Mouse (Mus musculus) left cerebral cortex, postnatal 36 days (tissue): ENCODE measurements around the gene Mtcl1. TPM values are rescaled to one million over a fixed set of nuclear protein-coding genes. Genes with fewer than 3 reads are reported as not detected.
"Not testable (repeated sequence)": the region's sequence is repeated elsewhere in the genome, so short reads cannot be mapped to it uniquely, and the experiment has no call there.

Experiments
- DNase-seq, 2 experiments: peaks; one replicate each; pipeline ENCODE4 v3.0.0; 2021 to 2022; ENCODE audit warnings: low spot score in 2 of 2, mixed read lengths in 1 of 2
- intact Hi-C: fragments of 180-260 bp; cut with DNase I; formaldehyde crosslinking; loops from one replicate; pipeline ENCODE4 v1.15.1; 2025
- total RNA-seq, 2 experiments: library from RNA; stranded (reverse); gene quantifications; 2 replicates each; pipeline ENCODE4 v1.2.3; 2021

Gene Mtcl1
- total RNA-seq, 2 experiments from 2014 or later: 95.3 to 117 TPM

DNA sequence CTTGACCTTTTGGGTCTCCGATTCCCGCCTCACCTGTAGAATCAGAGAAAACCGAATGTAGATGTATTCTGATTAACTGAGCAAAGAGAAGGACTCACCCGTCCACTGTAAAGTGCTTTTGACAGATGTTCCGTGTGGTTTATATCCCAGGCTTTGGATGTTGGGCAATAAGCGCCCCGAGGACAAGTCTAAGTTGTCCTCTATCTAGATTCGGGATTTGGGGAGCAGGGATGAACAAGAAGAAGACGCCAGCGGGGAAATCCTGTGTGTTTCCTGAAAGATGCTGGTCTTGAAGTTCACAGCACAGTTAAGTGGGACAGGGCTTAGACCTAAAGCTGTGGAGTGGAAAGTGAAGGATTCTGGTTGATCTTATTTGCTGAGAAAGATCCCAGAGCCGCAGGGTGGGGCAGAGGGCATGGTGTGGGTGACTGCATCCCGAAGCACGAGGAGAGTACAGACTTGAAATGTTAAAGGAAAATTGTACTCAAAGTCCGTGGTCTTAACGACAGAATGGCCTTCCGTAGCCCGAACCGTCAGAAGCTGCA, 1.0 kb upstream of the Mtcl1 start:
- no peak for DNase-seq
- intact Hi-C loops: loop anchor here (2.0 kb wide), 2 partner anchors 34 to 216 kb away; no protein-coding TSS in a partner anchor

DNA sequence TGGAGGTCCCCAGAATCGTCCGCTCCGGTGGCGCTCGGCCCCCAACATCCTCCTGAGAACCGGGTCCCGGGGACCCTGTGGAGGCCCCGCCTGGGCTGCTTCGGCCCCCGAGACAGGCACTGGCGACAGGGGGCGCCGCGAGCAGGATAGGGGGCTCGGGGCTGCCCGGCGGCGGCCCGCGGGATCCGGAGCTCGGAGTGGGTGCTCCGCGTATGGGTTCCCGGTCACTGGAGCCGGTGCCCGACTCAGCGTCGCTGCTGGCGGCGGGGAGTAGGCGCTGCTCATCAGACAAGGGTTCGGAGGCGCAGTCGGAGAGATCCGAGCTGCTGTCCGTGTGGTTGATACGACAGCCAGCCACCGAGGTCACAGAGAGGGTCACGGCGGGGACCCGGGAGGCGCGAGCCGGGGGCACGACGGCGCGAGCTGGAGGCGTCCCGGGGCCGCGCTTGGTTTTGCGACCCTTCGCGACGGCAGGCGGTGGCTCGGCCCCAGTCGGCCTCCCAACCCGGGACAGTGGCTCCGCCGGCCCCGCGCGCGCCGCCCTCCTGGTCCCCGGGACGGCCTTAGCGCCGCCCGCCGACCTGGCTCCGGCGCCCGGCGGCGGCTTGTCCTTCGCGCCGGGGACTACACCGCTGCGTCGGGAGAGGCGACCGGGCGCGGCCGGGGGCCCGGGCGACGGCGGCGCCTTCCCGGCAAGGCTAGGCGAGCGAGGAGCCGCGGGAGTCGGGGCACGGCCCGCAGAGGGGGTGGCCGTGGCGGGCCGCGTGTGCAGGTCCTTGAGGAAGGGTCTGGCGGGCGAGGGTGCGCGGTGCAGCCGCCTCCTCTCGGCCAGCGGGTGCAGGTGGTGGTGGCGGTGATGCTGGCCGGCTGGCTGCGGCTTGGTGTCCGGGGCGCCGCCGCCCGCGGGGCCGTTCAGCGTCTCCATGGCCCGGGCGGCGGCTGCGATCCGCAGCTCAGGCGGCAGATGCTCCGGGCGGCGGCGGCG, 837 bp downstream of the Mtcl1 start:
- intact Hi-C loops: loop anchor here (5.0 kb wide), 2 partner anchors 81 to 96 kb away; no protein-coding TSS in a partner anchor
- peak; percentile 50 to 53 for DNase-seq

DNA sequence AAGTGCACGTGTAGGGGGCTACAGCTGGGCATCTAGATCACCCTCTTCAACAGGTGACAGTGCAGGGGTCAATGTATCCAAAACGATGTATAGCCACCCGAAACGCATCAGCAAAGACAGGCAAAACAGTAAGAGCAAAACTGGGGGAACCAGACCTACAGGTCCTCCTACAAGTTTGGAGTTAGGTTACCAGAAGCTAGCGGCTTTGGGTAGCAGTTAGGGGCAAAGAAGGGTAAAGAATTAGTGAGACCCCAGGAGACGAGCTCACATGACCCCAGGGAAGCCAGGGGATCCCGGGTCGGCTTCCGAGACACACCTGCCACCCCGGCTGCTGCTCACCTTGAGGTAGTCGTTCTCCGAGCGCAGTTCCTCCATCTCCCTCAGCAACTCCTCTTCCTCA, 1.6 kb downstream of the Mtcl1 start:
- DNase-seq: no peak
- intact Hi-C loops: loop anchor here (5.0 kb wide), 2 partner anchors 81 to 96 kb away; no protein-coding TSS in a partner anchor

DNA sequence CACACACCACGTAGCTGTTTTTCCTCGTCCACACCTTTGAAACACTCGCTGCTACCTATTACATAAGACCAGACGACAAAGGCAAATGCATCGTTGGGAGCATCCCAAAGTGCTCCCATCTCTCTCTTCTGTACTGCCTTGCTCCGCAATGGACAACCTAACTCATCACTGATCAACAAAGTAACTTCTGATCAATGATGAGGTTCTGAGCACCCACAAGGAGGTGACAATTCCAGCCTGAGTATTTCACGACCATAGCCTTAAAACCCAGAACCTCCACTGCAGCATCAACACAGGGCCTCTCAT, 2.6 kb downstream of the Mtcl1 start:
- peak in 1 of 2 experiments; percentile 46 for DNase-seq
- intact Hi-C loops: loop anchor here (5.0 kb wide), 2 partner anchors 80 to 95 kb away; no protein-coding TSS in a partner anchor

GRCm38 (mm10) chr17:66446196-66447006, 3.1 kb downstream of the Mtcl1 start:
- intact Hi-C loops: loop anchor here (5.0 kb wide), 2 partner anchors 79 to 94 kb away; no protein-coding TSS in a partner anchor

GRCm38 (mm10) chr17:66444059-66444700, 5.4 kb downstream of the Mtcl1 start:
- peak in 1 of 2 experiments; percentile 9 for DNase-seq
- intact Hi-C loops: no loop called here

More at GRCm38 (mm10) chr17:66446196-66447006, 3.1 kb downstream of the Mtcl1 start:
- peak in 1 of 2 experiments; percentile 29 for DNase-seq

GRCm38 (mm10) chr17:66439888-66440287, 9.7 kb downstream of the Mtcl1 start:
- intact Hi-C loops: no loop called here
- peak in 1 of 2 experiments; percentile 3 for DNase-seq

DNA sequence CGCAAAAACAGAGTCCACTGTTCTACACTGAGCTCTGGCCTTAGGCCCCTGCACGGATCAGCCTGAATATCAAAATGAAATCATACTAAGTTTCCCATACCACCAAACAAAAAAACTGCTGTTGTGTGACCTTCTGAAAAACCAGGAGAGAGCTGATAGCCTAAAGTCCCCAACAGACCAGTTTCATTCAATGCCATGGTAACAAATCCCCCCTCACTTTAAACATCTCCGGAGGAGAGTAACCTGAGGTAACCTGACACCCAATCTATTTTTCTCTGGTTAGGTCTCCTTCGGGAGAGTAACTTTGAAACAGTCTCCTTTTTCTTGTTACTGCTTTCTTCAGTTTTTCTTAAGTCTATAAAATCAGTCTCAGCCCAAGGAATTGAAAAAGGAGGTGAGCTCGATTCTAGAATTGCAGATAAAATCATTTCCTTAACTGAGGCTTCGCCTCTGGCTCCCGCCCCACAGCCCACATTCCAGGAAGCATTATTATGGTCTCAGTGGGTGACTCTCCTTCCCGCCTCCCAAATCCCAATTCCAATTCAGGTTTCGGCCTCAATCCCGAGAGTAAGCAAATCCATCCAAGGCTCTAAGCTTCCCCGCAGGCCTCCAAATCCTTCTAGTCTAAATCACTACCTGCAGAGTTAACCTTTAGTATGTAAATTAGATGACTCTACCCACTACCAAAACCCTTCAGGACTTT, 10.3 kb downstream of the Mtcl1 start:
- intact Hi-C loops: no loop called here
- peak in 1 of 2 experiments; percentile 9 for DNase-seq

DNA sequence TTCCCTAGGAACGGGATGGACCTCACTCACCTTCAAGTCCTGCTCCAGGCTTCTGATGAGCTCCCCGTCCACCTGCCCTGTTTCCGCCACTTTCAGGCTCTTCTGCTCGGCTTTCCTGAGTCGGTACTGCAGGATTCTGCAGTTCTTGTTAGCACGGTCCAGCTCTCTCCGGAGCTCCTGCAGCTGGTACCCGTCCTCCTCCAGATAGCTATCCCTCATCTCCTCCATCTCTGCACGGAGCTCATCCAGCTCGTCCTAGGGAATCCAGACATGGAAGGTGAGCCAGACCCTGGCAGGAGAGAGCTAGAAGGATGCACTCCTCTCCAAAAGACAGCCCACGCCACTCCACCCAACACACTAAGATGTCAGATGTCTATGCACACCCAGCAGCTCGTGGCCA, 11.4 kb downstream of the Mtcl1 start:
- intact Hi-C loops: no loop called here
- DNase-seq: peak in 1 of 2 experiments; percentile 37

DNA sequence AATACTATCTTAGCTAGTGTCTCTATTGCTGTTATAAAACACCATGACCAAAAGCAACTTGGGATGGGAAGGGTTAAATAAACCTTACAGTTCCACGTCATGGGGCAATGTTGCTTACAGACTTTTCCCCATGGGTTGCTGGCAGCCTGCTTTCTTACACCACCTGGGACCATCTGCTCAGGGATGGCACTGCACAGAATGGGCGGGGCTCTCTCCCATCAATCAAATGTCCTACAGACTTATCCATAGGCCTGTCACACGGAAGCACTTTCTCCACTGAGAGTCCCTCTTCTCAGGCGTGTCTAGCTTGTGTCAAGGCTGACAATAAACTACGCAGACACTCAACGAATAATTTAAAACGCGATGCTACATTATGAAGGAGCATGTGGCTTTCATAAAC, 12.7 kb downstream of the Mtcl1 start:
- intact Hi-C loops: no loop called here
- no peak for DNase-seq

GRCm38 (mm10) chr17:66435982-66436381, 13.6 kb downstream of the Mtcl1 start:
- DNase-seq: no peak
- intact Hi-C loops: no loop called here

DNA sequence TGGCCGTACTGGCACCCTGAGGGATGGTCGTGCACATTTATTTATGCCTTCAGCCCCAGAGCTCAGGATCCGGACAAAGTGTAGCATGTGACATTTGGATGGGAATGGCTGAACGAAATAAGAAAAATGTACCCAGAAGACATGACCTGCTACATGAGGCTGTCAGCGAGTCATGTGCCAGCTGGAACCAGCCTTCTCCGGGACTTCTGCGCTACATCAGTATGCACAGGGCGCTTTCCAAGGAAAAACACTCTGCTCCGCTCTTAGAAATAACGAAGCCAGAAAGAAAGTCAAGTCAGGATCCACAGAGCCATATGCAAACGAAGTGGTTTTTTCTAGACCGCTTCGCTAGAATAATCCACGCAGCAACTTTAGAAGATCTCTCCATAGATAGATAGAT, 14.5 kb downstream of the Mtcl1 start:
- no peak for DNase-seq
- intact Hi-C loops: no loop called here

GRCm38 (mm10) chr17:66434566-66434965, 15.0 kb downstream of the Mtcl1 start:
- intact Hi-C loops: no loop called here
- no peak for DNase-seq

DNA sequence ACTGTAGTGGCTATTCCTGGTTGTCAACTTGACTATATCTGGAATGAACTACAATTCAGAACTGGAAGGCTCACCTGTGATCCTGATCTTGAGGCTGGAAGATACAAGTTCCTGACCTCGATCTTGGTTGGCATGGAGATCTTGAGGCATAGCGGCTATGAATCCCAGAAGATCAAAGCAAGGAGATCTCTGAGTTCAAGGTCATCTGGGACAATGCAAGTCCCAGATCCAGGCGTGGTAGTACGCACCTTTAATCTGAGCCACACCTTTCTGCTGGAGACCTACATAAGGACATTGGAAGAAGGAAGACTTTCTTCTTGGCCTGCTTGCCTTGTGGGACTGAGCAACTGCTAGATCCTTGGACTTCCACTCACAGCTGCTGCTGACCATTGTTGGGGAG, 24.9 kb downstream of the Mtcl1 start:
- intact Hi-C loops, DNase-seq: not testable (repeated sequence)

GRCm38 (mm10) chr17:66419421-66419820, 30.1 kb downstream of the Mtcl1 start:
- intact Hi-C loops: no loop called here
- DNase-seq: no peak

GRCm38 (mm10) chr17:66417748-66418147, 31.8 kb downstream of the Mtcl1 start:
- intact Hi-C loops: no loop called here
- no peak for DNase-seq

DNA sequence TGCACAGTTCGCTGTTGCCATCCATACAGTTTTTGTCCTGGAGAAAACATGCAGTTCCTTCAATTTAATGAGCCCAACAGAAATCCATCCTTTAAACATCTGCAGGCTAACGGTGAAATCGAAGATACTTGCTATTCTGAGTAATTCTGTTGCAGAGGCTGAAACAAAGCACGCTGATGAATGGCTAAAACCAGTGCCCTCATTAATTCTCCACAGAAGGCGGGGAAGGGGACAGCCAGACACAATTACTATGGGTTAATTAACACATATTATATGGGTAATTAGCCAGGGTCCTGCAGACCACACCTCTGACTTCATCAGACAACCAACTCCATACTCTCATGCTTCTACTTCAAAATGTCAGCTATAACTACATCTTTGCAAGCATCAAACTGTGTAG, 32.2 kb downstream of the Mtcl1 start:
- intact Hi-C loops: no loop called here
- no peak for DNase-seq

DNA sequence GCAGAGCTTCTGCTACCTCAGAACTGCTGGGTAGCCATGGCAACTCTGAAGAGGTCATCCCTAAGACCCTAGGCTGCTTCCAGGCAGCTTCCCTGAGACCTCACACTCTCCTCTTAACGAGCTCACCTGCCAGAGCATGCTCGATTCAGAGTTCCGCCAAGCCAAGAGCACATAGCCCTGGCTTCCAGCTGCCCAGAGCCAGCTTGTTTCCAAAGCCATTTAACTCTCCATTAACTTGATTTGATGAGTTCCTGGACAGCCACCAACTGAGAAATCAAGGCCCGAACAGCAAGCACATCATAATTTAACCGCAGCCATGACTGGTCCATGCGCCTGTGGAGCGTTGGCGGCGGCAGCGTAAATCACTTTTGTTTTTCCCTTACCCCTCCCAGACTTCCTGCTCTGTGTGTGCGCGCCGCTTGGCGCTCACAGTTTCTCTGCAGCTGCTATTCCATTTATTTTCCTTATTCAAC, 32.7 kb downstream of the Mtcl1 start:
- peak in 1 of 2 experiments; percentile 49 for DNase-seq
- intact Hi-C loops: no loop called here

- no peak for DNase-seq
- intact Hi-C loops: no loop called here
Observed at GRCm38 (mm10) chr17:66416436-66416835, 33.1 kb downstream of the Mtcl1 start.
